Mouse (Mus musculus): Measurements from ENCODE around the gene Nuak1.
"Not testable (repeated sequence)": the region's sequence is repeated elsewhere in the genome, so short reads cannot be mapped to it uniquely, and the experiment has no call there.

Nuak1 gene

DNA sequence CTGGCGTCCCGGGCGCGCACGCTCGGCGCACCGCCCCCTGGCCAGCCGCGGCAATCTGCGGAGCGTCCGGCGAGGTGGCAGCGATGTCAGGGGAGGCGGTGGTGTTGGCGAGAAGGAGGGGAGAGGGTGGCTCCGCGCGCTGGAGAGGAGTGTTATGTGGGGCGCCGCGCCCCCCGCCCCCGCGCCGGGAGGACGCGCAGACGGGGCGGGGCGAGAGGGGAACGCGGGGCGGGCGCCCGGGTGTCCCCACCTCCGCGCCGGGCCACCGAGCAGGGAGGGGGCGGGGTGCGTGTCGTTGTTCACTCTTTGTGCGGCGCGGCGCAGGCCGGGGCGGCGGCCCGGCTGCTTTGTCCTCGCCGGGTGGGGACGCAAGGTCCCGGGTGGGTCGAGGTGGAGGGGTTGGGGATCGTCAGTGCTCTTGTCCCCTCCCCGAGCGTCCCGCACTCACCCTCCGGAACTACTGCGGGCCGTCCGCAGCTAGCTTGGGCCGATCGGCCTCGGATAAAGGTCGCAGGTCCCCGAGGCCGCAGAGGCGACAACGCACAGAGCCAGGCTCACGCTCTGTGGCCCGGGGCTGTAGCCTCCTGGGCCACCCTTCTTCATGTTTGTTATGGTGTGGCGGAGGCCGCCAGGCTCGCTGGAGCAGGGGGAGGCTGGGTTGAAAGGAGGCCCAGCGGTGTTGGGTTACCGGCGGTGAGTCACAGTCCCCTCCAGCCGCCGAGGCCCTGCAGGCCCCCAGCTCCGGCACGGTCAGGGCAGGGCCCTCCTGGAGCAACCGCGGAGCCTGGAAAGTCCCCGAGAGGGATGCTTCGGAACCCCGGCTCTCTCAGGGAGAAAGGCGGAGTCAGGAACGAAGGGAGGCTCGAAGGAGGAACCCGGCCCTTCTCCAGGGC is at the start of gene Nuak1:
Gene Nuak1, minus strand, starts transcription at position 57 of the 893 bp plus-strand sequence.
- in situ Hi-C loops (cut with MboI; ENCODE audit: low pct_unique_long_range_greater_than_20kb in 1 of 2, low sequenced_read_pairs in 2 of 2, unreplicated experiment in 1 of 2) = loop anchor here (25.0 kb wide), 3 partner anchors 303 to 628 kb away; no protein-coding TSS in a partner anchor

- in situ Hi-C loops (cut with MboI; ENCODE audit: low pct_unique_long_range_greater_than_20kb in 1 of 2, low sequenced_read_pairs in 2 of 2, unreplicated experiment in 1 of 2) = no loop called here
Observed at GRCm38 (mm10) chr10:84490115-84490514, 49.7 kb upstream of the Nuak1 start.

DNA sequence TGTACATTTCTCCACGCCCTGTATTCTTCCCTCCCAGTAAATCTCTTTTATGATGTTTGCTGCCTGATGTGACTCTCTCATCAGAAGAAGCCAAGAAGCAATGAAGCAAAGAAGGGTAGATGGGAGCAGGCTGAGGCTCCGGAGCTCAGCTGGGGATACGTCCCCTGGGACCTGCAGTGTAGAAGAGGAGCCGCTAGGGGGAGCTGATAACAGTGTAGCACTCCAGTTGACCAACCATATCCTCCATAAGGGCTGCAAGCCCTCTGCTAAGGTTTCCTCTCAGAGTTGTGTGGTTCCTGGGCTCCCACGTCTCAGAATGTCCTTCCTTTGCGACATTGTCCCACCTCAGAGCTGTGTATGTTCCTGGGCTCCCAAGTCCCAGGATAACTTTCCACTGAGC is 47.9 kb upstream of the Nuak1 start:
- in situ Hi-C loops (cut with MboI; ENCODE audit: low pct_unique_long_range_greater_than_20kb in 1 of 2, low sequenced_read_pairs in 2 of 2, unreplicated experiment in 1 of 2) = no loop called here

DNA sequence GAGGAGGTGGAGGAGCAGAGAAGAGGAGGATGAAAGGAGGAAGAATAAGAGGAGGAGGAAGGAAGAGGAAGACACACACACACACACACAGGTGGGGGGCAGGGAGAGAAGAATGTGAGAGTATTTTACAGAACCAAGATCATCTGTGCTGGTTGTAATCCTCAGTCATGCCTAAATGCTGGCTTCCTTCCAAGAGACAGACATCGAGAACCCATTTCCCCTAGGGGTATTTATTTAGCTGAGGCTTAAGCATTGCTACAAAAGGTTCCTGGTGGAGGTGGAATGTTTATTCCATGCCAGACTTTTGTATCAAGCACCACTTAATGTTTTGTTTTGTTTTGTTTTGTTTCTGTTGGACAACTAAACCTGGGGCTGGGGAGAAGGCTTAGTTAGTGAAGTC is 44.3 kb upstream of the Nuak1 start:
- in situ Hi-C loops (cut with MboI; ENCODE audit: low pct_unique_long_range_greater_than_20kb in 1 of 2, low sequenced_read_pairs in 2 of 2, unreplicated experiment in 1 of 2) = no loop called here

DNA sequence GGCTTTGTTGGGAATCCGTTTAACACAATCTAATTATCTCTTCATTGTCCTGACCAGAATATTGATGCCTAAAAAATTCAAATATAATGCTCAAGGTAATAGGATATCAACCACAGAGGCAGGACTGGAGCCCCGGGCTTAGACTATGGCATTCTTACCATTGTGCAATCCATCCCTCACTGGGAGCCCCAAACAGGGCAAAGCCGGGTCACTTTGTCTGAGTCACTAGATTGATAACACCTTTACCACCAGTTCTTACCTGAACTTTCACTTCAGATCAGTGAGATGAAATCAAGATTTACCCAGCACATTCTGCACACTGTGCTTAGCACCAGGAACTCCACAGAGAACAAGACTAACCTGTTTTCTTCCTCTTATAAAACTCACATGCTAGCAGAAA is 43.2 kb upstream of the Nuak1 start:
- in situ Hi-C loops (cut with MboI; ENCODE audit: low pct_unique_long_range_greater_than_20kb in 1 of 2, low sequenced_read_pairs in 2 of 2, unreplicated experiment in 1 of 2) = no loop called here

DNA sequence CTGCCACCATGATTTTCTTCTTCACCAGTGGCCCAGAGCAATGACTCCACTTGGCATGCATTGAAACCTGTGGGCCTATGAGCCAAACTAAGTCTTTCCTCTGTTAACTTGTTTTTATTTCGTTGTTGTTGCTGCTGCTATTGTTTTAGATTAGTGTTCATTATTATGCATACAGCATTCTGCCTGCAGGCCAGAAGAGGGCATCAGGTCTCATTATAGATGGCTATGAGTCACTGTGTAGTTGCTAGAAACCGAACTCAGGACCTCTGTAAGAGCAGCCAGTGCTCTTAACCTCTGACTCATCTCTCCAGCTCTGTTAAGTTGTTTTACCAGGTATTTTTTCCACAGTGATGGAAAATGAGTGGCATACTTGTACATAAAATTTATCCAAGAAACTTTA is 42.7 kb upstream of the Nuak1 start:
- in situ Hi-C loops (cut with MboI; ENCODE audit: low pct_unique_long_range_greater_than_20kb in 1 of 2, low sequenced_read_pairs in 2 of 2, unreplicated experiment in 1 of 2) = no loop called here

DNA sequence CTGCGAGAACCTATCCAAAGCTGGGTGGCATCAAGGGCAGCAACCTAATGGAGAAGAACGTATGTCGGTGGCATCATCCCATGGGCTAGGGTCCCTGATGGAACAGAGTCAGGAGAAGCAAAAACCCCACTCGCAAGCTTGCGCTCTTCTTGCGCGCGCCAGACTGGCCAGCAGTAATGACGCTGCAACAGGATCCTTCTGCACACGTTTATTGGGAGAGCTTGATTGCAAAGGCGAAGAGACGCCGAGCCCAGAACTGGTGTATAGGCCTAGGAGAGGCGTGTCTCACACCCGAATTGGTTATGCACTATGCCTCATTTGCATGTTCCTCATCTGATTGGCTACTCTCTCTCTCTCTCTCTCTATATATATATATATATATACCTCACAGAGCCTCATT is 42.0 kb upstream of the Nuak1 start:
- in situ Hi-C loops (cut with MboI; ENCODE audit: low pct_unique_long_range_greater_than_20kb in 1 of 2, low sequenced_read_pairs in 2 of 2, unreplicated experiment in 1 of 2) = not testable (repeated sequence)

DNA sequence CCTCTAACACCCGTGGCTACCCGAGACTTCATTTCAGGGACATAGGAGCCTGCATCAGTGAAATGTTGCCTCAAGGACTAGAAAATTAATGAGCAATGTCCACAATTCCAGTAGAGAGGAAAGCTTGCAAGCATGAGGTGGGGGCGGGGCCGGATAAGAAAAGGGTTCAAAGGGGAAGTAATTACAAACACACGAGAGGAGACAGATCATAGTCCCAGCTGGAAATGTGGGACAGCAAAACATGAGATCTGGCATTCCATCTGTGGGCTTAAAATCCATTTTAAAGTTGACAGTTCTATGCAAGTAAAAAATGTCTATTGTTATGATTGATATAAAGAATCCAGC is 40.9 kb upstream of the Nuak1 start:
- in situ Hi-C loops (cut with MboI; ENCODE audit: low pct_unique_long_range_greater_than_20kb in 1 of 2, low sequenced_read_pairs in 2 of 2, unreplicated experiment in 1 of 2) = no loop called here

DNA sequence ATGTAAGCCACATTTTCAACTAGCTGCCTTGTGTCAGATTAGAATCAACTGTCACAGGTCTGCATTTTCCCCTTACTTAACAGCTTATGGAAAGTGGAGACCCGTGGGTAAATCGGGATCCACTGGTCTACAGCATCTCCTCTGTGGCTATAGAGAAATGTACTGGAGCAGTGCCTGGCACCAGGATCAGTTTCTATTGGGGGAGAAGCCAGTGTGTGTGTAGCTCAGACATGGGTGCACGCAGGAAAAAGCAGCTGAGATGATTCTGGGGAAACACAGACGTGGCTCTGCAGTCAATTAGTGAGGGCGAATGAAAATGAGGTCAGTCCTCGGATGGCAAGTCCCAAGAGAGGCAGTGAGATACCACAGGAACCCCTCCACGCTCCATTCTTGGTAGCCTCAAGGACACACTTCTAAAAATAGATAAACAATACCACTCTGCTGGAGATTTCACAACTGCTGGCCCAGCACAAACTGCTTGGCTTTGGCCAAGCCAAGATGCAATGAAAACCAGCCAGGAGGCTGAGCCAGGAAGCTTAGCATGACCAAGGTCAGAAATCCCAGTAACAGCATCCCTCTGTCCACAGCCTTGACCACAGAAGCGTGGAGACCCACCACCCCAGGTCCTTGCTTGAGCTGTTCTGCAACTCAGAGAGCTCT is 40.4 kb upstream of the Nuak1 start:
- in situ Hi-C loops (cut with MboI; ENCODE audit: low pct_unique_long_range_greater_than_20kb in 1 of 2, low sequenced_read_pairs in 2 of 2, unreplicated experiment in 1 of 2) = no loop called here

DNA sequence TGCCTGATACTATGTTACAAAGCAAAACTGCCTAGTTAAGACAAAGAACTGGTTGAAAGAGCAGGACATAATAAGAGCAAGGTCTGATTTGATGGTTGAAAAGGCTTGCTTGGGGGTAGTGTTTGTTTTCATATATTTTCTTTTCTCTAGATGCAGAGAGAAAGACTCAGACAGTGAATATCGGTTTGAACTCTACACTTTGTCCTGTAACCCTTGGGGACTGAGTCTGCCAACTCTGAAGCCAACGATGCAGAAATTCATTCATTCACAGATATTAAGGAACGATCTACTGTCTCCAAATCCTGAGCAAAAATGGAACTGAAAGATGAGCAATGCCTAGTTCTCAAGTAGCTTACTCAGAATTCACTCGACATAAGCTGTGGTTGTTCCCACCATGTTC is 39.7 kb upstream of the Nuak1 start:
- in situ Hi-C loops (cut with MboI; ENCODE audit: low pct_unique_long_range_greater_than_20kb in 1 of 2, low sequenced_read_pairs in 2 of 2, unreplicated experiment in 1 of 2) = no loop called here

- in situ Hi-C loops (cut with MboI; ENCODE audit: low pct_unique_long_range_greater_than_20kb in 1 of 2, low sequenced_read_pairs in 2 of 2, unreplicated experiment in 1 of 2) = no loop called here
Observed at GRCm38 (mm10) chr10:84477613-84478076, 37.2 kb upstream of the Nuak1 start.

GRCm38 (mm10) chr10:84477045-84477612 is 36.7 kb upstream of the Nuak1 start:
- in situ Hi-C loops (cut with MboI; ENCODE audit: low pct_unique_long_range_greater_than_20kb in 1 of 2, low sequenced_read_pairs in 2 of 2, unreplicated experiment in 1 of 2) = no loop called here

DNA sequence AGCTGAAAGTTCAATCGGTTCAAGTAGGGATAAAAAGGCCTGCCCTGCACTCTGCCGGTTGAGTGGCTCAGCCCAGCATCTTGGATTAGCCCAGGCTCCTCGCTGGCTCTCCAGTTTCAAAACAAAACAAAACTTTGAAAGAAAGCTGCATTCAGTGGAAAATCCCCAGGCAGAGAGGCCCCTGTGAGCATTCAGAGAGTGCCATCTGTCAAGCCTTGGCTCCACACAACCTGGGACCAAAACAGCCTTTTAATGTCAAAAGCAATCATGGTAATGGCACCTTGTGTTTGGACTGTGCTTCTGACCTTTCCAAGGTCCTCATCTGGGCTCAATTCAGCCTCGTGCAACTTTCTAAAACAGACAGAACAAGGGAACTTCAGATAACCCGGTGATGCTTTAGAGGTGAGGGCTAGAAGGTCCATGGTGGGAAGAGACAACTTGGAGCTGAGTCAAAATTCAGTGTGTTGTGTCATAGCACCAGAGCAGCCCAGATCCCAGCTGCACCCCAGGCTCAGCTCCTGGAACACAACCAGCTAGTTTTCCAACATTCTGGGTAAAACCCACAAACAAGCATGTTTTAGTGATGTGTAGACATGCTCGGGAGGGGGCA is 27.3 kb upstream of the Nuak1 start:
- in situ Hi-C loops (cut with MboI; ENCODE audit: low pct_unique_long_range_greater_than_20kb in 1 of 2, low sequenced_read_pairs in 2 of 2, unreplicated experiment in 1 of 2) = no loop called here

DNA sequence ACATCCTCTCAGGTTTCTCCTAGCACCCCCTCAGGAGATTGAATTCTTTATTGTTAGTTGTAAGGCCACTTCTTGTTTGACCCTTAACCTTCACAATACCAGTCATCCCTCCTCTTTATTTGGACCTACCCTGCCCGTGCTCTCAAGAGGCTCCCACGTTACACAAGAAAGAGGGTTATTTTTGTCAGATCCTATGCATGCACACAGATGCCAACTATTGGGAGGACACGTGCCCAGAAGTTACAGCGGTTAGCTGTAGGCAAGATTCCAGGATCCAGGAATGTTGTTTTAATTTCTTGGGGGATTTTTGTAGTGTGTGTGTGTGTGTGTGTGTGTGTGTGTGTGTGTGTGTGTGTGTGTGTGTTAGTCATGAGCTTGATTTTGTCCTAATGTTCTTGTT is 25.1 kb upstream of the Nuak1 start:
- in situ Hi-C loops (cut with MboI; ENCODE audit: low pct_unique_long_range_greater_than_20kb in 1 of 2, low sequenced_read_pairs in 2 of 2, unreplicated experiment in 1 of 2) = no loop called here

GRCm38 (mm10) chr10:84460420-84461101 is 20.2 kb upstream of the Nuak1 start:
- in situ Hi-C loops (cut with MboI; ENCODE audit: low pct_unique_long_range_greater_than_20kb in 1 of 2, low sequenced_read_pairs in 2 of 2, unreplicated experiment in 1 of 2) = no loop called here

DNA sequence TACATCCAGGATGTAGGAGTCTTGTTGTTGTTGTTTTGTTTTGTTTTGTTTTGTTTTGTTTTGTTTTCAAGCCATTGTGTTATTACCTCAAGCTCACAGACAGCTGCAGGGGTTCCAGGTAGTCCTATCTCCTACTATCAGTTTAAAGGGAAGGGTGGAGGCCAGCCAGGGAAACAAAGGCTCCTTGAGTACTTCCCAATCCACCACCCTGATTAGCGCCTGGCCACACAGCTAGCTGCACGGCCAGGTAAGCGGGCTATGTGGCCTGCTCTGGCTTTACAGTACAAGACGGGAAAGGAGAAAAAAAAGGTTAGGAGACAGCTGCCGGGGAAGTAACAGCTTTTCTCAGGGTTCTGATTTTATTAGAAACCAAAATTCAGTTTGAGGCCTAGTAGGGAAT is 17.7 kb upstream of the Nuak1 start:
- in situ Hi-C loops (cut with MboI; ENCODE audit: low pct_unique_long_range_greater_than_20kb in 1 of 2, low sequenced_read_pairs in 2 of 2, unreplicated experiment in 1 of 2) = no loop called here

- in situ Hi-C loops (cut with MboI; ENCODE audit: low pct_unique_long_range_greater_than_20kb in 1 of 2, low sequenced_read_pairs in 2 of 2, unreplicated experiment in 1 of 2) = no loop called here
Observed at GRCm38 (mm10) chr10:84457539-84457938, 17.1 kb upstream of the Nuak1 start.

DNA sequence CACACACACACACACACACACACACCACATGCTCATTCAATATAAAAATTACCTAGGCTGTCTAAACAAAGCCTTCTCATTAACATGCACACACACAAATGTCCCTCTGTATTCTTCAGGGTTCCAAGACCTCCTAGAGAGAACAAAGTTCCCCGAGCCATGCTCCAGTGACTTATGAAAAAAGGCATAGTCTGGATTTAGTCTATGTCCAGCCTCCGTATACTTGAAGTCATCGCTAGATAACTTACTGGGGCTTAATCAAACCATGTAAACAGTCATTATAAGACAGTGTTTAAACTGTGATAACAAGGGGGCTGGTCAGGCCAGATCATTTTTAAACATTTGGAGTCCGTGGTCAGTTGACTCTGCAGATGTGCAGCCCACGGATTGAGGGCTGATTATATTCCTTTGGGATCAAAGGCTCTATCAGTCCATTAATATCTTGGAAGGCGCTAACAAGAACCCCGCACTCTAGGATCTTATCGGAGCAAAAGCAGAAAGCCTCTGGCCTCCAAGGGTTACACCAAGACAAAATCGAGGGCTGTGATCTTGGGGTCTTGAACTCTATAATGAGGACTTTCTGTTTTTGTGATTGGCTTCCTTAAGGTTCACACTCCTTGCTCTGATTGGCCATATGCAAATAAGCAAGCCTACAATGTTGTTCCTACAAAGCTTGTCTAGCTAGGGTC is 16.4 kb upstream of the Nuak1 start:
- in situ Hi-C loops (cut with MboI; ENCODE audit: low pct_unique_long_range_greater_than_20kb in 1 of 2, low sequenced_read_pairs in 2 of 2, unreplicated experiment in 1 of 2) = no loop called here
